Mouse (Mus musculus): ENCODE measurements at regions not wholly inside any gene's neighbourhood (a gene's known extent, or its start where the extent isn't known, plus 50 kb on each side); places are given as distances from the start of the nearest gene placed in this dataset.
A peak's percentile ranks its signal among the peaks of the same experiment; 100 is the strongest.

DNA sequence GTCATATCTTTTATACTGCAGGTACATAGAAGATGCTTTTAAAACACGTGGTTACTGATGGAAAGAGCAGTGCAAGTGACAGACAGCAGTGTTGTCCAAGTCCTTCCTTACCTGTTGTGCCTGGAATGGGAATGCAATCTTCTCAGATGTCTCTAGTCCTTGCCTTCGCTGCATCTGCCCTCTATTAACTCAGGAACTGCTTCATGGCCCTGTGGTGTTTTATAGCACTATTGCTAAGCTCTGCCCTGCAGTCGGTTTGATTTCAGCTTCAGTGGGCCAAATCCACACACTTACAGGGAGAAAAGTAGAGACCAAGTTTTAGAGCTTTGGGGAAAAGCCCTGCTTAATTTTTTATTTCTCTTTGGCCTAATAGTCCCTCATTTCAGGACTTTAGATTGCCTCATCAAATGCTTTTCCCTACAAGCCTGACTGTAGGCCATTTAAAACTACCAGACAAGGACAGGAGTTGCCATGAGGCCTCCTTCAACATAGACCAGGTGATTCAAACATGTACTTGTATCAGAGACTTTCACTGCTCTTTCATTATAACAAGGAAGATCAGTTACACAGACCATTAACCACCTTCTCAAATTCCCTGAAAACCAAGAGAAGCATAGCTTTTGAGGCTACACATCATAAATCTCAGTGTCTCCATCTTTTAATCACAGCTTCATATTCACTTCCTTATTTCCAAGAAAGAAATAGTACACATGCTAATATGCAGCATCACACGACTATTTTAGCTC, 358.7 kb downstream of the Dnajb9 start:
- DNase-seq (ENCODE audit: low spot score in 2 of 2), result no peak

DNA sequence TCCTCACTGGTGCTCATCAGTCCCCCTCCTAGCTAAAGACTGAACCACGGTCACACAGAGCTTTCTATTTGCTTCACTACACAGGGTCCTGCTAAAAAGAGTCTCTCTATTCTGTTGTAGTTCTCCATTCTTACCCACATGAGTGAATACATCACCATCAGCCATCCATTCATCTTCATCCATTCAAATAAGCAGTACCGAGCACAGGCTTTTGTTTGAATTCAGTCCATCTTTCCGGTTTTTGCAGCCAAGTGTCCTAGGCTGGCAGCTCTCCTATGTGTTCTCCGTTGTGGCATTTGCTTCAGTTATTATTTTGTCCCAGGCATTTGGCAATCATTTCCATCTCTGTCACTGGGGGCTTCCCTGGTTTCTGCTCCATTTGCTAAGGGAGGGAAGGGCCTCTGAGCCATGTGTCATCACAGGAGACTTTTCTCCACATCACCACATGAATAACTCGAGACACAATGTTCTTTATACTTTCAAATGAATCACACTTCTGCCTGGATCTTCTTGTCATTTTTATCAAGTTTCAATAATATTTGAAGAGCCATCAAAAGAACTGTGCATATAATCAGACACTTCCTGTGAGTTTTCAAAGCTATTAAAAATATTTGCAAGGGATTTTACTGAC, 366.1 kb downstream of the Dnajb9 start:
- DNase-seq (ENCODE audit: low spot score in 2 of 2), result no peak

DNA sequence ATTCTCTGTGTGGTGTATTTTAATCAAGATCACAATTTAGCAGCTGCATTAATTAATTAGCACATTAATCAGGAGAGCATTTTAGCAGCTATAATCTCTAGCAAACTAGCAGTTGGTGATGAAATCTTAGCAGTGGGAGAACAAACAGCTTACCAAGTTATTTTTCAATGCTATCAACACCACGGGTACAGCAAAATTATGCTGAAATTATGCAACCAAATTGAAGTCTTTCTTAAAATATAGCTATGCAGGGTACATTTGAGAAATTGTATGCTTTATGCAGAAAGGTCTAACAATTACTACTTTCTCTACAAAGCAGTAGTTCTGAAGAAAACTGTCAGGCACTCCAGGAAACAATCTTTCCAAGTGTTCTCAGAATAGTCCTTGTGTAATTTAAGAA, 378.1 kb downstream of the Dnajb9 start:
- DNase-seq (ENCODE audit: low spot score in 2 of 2), result no peak

DNA sequence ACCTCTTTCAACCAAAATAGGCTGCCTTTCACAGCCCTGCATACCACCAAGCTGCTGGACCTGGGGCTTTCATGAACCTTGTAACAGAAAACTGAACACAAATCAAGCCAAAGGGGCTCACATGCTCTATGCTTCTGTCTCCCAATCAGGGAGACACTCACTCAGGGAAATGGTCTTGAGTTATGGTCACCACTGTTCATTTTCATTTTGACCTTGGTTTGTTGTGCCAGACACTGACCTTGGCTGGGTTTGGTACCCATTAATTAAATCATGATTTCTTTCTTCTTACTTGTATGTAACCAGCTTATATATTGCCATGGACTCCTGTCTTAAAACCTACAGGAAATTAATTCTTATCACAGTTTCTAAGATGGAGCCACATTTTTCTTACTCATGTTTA, 381.5 kb downstream of the Dnajb9 start:
- no peak for DNase-seq (ENCODE audit: low spot score in 2 of 2)

DNA sequence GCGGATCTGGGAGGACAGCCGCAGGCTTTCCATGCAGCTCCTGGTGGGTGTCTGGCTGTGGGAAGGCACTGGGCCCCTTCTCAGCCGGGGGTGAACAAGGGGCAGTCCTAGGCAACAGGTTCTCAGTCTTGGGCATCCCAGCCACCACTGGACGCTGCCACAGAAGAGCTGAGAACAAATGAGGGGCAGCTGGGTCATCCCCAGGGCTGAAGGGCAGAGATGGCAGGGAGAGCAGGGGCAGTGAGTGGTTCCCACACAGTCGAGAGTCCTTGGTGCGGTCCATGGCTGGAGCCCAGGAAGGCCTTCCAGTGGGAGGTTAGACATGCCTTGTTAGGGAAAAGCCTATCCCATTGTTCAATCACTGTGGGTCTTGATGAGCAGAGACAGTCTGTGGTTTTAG, 382.2 kb downstream of the Dnajb9 start:
- no peak for DNase-seq (ENCODE audit: low spot score in 2 of 2)

DNA sequence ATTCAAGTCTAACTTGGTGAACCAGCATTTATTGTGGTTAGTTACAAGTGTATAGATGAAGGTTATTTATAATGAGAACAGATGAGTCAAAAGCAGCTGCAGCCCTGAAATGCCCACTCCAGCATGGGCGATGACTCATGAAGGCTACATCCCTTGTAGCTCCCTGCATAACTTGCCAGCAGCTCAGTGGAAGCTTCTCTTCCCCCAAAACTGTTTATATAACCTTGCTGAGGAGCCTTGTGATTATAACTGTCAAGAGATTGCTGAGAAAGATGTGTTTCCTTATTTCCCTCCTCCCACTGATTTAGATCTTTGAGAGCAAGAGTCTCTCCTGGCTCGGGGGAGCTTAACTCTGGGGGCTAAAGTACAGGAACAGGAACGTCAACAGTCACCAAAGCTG, 382.8 kb downstream of the Dnajb9 start:
- DNase-seq (ENCODE audit: low spot score in 2 of 2), result peak; percentile 47 to 73

DNA sequence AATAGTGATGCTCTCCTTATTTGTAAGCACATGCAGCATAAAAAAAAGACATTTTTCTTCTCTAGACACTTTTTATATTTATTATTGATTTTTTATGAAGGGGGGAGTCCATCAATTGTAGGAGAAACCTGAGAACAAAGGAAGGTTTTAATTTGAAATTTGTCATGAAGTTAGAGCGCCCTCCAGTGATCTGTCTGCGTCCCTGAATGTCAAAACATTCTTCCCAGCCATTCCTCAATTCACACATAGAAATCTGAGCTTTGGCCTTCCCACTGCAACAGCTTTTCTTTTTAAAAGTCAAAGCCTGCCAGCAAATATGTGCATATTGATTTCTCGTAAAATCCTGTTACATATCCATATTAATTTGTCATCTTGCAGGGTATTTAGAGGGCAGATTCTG, 396.6 kb downstream of the Dnajb9 start:
- DNase-seq (ENCODE audit: low spot score in 2 of 2), result peak; percentile 40 to 66

DNA sequence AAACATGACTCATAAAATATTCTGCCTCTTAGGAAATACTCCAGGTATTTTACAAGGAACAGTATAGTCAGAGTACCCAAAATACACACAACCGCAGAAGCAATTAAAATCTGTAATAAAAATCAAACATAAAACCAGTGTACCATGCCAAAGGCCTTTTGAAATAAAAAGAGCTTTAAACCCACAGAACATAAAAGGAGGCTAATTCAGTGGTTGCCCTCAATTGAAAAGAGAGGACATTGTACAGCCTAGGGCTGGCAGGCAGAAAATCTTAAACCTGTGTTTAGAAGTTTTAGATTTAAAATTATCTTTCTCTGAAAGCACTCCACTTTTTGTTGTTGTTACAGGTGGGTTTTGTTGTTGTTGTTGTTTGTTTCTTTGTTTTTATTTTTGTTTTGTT, 437.4 kb downstream of the Dnajb9 start:
- DNase-seq (ENCODE audit: low spot score in 2 of 2), result no peak

DNA sequence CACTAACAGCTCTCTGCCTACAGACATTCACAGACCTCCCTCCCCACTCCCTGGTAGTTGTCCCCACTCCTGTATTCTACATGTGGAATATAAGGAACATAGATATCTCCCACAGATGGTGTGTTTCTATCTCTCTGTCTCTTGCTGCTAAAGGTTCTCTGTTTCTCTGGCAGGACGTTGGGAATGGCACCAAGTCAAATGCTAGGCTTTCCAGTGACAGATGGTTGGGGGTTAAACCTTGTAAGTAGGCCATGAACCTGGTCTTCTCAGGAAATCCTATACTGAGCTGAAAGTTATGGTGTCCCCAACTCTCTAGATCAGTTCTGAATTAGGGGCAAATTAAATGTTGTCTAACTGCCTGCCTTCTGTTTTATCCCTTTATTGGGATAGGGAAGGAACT, 448.0 kb downstream of the Dnajb9 start:
- no peak for DNase-seq (ENCODE audit: low spot score in 2 of 2)
